Mouse (Mus musculus): ENCODE results near the gene Ttc7b. TPM values are rescaled to one million over a fixed set of nuclear protein-coding genes. Genes with fewer than 3 reads are reported as not detected.
A peak's percentile ranks its signal among the peaks of the same experiment; 100 is the strongest.

Ttc7b gene
- total and polyA plus RNA-seq, 3 experiments, result 21.1 to 33.9 (median 26.8) TPM

- DNase-seq (ENCODE audit: low spot score), result no peak
- Histone ChIP-seq H3K27me3 (ENCODE audit: insufficient read depth, low read length) (no peaks in the 10 kb centered on the region), H3K4me3 (ENCODE audit: low read depth, low read length) (no peak overlapping the region), H3K36me3 (replicated peaks) (peaks cover 19% of the 10 kb centered on the region), H3K9me3 (replicated peaks) (no peaks in the 10 kb centered on the region), H3K4me1 (ENCODE audit: insufficient read depth, low read depth, low read length) (peaks cover 42% of the 10 kb centered on the region)
- TF ChIP-seq CTCF (IDR thresholded peaks at IDR 0.05; ENCODE audit: low read depth, low read length) (no peak), GATA2 (IDR thresholded peaks at IDR 0.05; ENCODE audit: borderline replicate concordance, low read depth, low read length) (no peak), GATA1 (IDR thresholded peaks at IDR 0.05; ENCODE audit: borderline replicate concordance, low read length) (no peak), POLR2AphosphoS5 (IDR thresholded peaks at IDR 0.05; ENCODE audit: insufficient replicate concordance, low read depth, low read length) (no peak), TAL1 (conservative IDR thresholded peaks at IDR 0.05; ENCODE audit: low read depth, low read length) (no peak)
- ATAC-seq (ENCODE audit: extremely low read depth, insufficient number of reproducible peaks, low FRiP score, poor library complexity, severe bottlenecking), result no peak
These were observed 123.0 kb downstream of the Ttc7b start for GRCm38 (mm10) chr12:100397432-100398146.

DNA sequence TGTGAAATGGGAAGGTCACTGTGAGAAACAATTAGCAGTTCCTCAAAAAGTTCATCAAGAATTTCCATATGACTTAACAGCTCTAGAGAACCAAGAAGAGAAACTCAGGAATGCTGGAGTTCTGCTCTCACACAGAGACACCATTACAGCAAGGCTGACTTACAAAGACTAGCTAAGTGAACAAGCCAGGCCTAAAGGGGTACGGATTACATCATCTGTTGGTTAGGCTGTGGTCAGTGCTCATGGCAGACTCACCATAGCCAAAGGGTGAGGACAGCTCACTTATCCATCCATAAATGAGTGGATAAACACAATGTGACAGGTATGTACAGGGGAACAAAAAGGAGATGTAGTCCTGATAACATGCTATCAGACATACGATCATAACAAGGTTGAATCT is 123.8 kb downstream of the Ttc7b start:
- Histone ChIP-seq H3K4me3 (ENCODE audit: low read depth, low read length) (no peak overlapping the region), H3K36me3 (replicated peaks) (peaks cover 17% of the 10 kb centered on the region), H3K27me3 (ENCODE audit: insufficient read depth, low read length) (no peaks in the 10 kb centered on the region), H3K4me1 (ENCODE audit: insufficient read depth, low read depth, low read length) (peaks cover 50% of the 10 kb centered on the region), H3K9me3 (replicated peaks) (no peaks in the 10 kb centered on the region)
- no peak for TF ChIP-seq TAL1 (conservative IDR thresholded peaks at IDR 0.05; ENCODE audit: low read depth, low read length)
- no peak for TF ChIP-seq GATA1 (IDR thresholded peaks at IDR 0.05; ENCODE audit: borderline replicate concordance, low read length)
- no peak for TF ChIP-seq POLR2AphosphoS5 (IDR thresholded peaks at IDR 0.05; ENCODE audit: insufficient replicate concordance, low read depth, low read length)
- TF ChIP-seq CTCF (IDR thresholded peaks at IDR 0.05; ENCODE audit: low read depth, low read length), result no peak
- TF ChIP-seq GATA2 (IDR thresholded peaks at IDR 0.05; ENCODE audit: borderline replicate concordance, low read depth, low read length), result no peak
- no peak for DNase-seq (ENCODE audit: low spot score)
- no peak for ATAC-seq (ENCODE audit: extremely low read depth, insufficient number of reproducible peaks, low FRiP score, poor library complexity, severe bottlenecking)

GRCm38 (mm10) chr12:100393532-100393931 is 127.1 kb downstream of the Ttc7b start:
- Histone ChIP-seq H3K4me1 (ENCODE audit: insufficient read depth, low read depth, low read length) (peaks cover 51% of the 10 kb centered on the region), H3K9me3 (replicated peaks) (no peaks in the 10 kb centered on the region), H3K4me3 (ENCODE audit: low read depth, low read length) (no peak overlapping the region), H3K27me3 (ENCODE audit: insufficient read depth, low read length) (no peaks in the 10 kb centered on the region), H3K36me3 (replicated peaks) (peaks cover 7% of the 10 kb centered on the region)
- peak; percentile 78 for ATAC-seq (ENCODE audit: extremely low read depth, insufficient number of reproducible peaks, low FRiP score, poor library complexity, severe bottlenecking)
- TF ChIP-seq GATA1 (IDR thresholded peaks at IDR 0.05; ENCODE audit: borderline replicate concordance, low read length) (no peak), GATA2 (IDR thresholded peaks at IDR 0.05; ENCODE audit: borderline replicate concordance, low read depth, low read length) (no peak), CTCF (IDR thresholded peaks at IDR 0.05; ENCODE audit: low read depth, low read length) (no peak), TAL1 (conservative IDR thresholded peaks at IDR 0.05; ENCODE audit: low read depth, low read length) (peak; percentile 52)
- DNase-seq (ENCODE audit: low spot score), result peak; percentile 76

- Histone ChIP-seq H3K27me3 (ENCODE audit: insufficient read depth, low read length) (no peaks in the 10 kb centered on the region), H3K4me1 (ENCODE audit: insufficient read depth, low read depth, low read length) (peaks cover 51% of the 10 kb centered on the region), H3K9me3 (replicated peaks) (no peaks in the 10 kb centered on the region), H3K36me3 (replicated peaks) (peaks cover 7% of the 10 kb centered on the region), H3K4me3 (ENCODE audit: low read depth, low read length) (no peak overlapping the region; the same call in 1 of the 2 replicates)
- DNase-seq (ENCODE audit: low spot score) (no peak), ATAC-seq (ENCODE audit: extremely low read depth, insufficient number of reproducible peaks, low FRiP score, poor library complexity, severe bottlenecking) (0 out of 2 replicates have a peak, but pooled peaks have one; percentile 1)
- no peak for TF ChIP-seq TAL1 (conservative IDR thresholded peaks at IDR 0.05; ENCODE audit: low read depth, low read length)
- no peak for TF ChIP-seq POLR2AphosphoS5 (IDR thresholded peaks at IDR 0.05; ENCODE audit: insufficient replicate concordance, low read depth, low read length)
- no peak for TF ChIP-seq GATA2 (IDR thresholded peaks at IDR 0.05; ENCODE audit: borderline replicate concordance, low read depth, low read length)
- no peak for TF ChIP-seq GATA1 (IDR thresholded peaks at IDR 0.05; ENCODE audit: borderline replicate concordance, low read length)
- TF ChIP-seq CTCF (IDR thresholded peaks at IDR 0.05; ENCODE audit: low read depth, low read length), result no peak
These were observed 127.5 kb downstream of the Ttc7b start for GRCm38 (mm10) chr12:100393109-100393508.

- no peak for ATAC-seq (ENCODE audit: extremely low read depth, insufficient number of reproducible peaks, low FRiP score, poor library complexity, severe bottlenecking)
- Histone ChIP-seq H3K27me3 (ENCODE audit: insufficient read depth, low read length) (no peaks in the 10 kb centered on the region), H3K9me3 (replicated peaks) (no peaks in the 10 kb centered on the region), H3K4me3 (ENCODE audit: low read depth, low read length) (peak overlapping the region; percentile 41; the same call in 1 of the 2 replicates), H3K36me3 (replicated peaks) (peaks cover 9% of the 10 kb centered on the region), H3K4me1 (ENCODE audit: insufficient read depth, low read depth, low read length) (peaks cover 51% of the 10 kb centered on the region)
- no peak for TF ChIP-seq POLR2AphosphoS5 (IDR thresholded peaks at IDR 0.05; ENCODE audit: insufficient replicate concordance, low read depth, low read length)
- TF ChIP-seq CTCF (IDR thresholded peaks at IDR 0.05; ENCODE audit: low read depth, low read length), result no peak
- TF ChIP-seq GATA2 (IDR thresholded peaks at IDR 0.05; ENCODE audit: borderline replicate concordance, low read depth, low read length), result no peak
- TF ChIP-seq TAL1 (conservative IDR thresholded peaks at IDR 0.05; ENCODE audit: low read depth, low read length), result no peak
- no peak for TF ChIP-seq GATA1 (IDR thresholded peaks at IDR 0.05; ENCODE audit: borderline replicate concordance, low read length)
- peak; percentile 19 for DNase-seq (ENCODE audit: low spot score)
These were observed 128.2 kb downstream of the Ttc7b start for GRCm38 (mm10) chr12:100392466-100392865.

GRCm38 (mm10) chr12:100391890-100392289 is 128.7 kb downstream of the Ttc7b start:
- peak; percentile 36 for DNase-seq (ENCODE audit: low spot score)
- Histone ChIP-seq H3K9me3 (replicated peaks) (no peaks in the 10 kb centered on the region), H3K4me3 (ENCODE audit: low read depth, low read length) (peak overlapping the region; percentile 41; the same call in 1 of the 2 replicates), H3K4me1 (ENCODE audit: insufficient read depth, low read depth, low read length) (peaks cover 49% of the 10 kb centered on the region), H3K36me3 (replicated peaks) (peaks cover 10% of the 10 kb centered on the region), H3K27me3 (ENCODE audit: insufficient read depth, low read length) (no peaks in the 10 kb centered on the region)
- TF ChIP-seq POLR2AphosphoS5 (IDR thresholded peaks at IDR 0.05; ENCODE audit: insufficient replicate concordance, low read depth, low read length), result no peak
- peak; percentile 55 for TF ChIP-seq TAL1 (conservative IDR thresholded peaks at IDR 0.05; ENCODE audit: low read depth, low read length)
- TF ChIP-seq GATA2 (IDR thresholded peaks at IDR 0.05; ENCODE audit: borderline replicate concordance, low read depth, low read length), result no peak
- ATAC-seq (ENCODE audit: extremely low read depth, insufficient number of reproducible peaks, low FRiP score, poor library complexity, severe bottlenecking), result peak; percentile 29
